Mouse (Mus musculus) layer of hippocampus, postnatal 10 days (tissue): ENCODE data around the gene Elk3. TPM values are rescaled to one million over a fixed set of nuclear protein-coding genes. Genes with fewer than 3 reads are reported as not detected.

Source experiments
- total RNA-seq, 2 experiments: library from RNA; stranded (reverse); gene quantifications; 2 replicates each; pipeline ENCODE4 v1.2.3; 2021

Gene Elk3
- total RNA-seq, 2 experiments from 2014 or later, result 12.3 to 12.8 TPM

Other genes starting within 250 kb of the Elk3 start
- 10 to 100 TPM; 11.0 to 14.2 TPM for gene Cfap54, start 229.5 kb downstream of the Elk3 start, total RNA-seq
- 100 to 1,000 TPM; 116 to 120 TPM for gene Cdk17, start 150.3 kb downstream of the Elk3 start, total RNA-seq
- gene Lta4h, start 142.3 kb upstream of the Elk3 start, total RNA-seq, result 10 to 100 TPM; 60.9 to 67.9 TPM
- gene Hal, start 177.6 kb upstream of the Elk3 start, total RNA-seq, result under 1 TPM; 0.27 to 0.40 TPM
- gene Amdhd1, start 228.9 kb upstream of the Elk3 start, total RNA-seq, result 1 to 10 TPM; 1.1 to 1.9 TPM
- gene Ccdc38, start 229.5 kb upstream of the Elk3 start, total RNA-seq, result not detected